Mouse (Mus musculus) testis, adult 2 months (tissue): Measurements from ENCODE around the gene Strada. TPM values are rescaled to one million over a fixed set of nuclear protein-coding genes. Genes with fewer than 3 reads are reported as not detected.
A peak's percentile ranks its signal among the peaks of the same experiment; 100 is the strongest.

Experiments
- H3K27ac ChIP-seq: fragments of 200-500 bp; 2 replicates; pipeline ENCODE4 v1.5.1; 2012; ENCODE audit warnings: low read depth, low read length; ENCODE audit not compliant: control insufficient read depth, insufficient read depth
- H3K27me3 ChIP-seq: fragments of 200-500 bp; 2 replicates; pipeline ENCODE4 v1.6.1; 2012; ENCODE audit warnings: mild to moderate bottlenecking, low read length, moderate library complexity; ENCODE audit not compliant: control insufficient read depth, insufficient read depth
- H3K36me3 ChIP-seq: fragments of 200-500 bp; 2 replicates; pipeline ENCODE4 v1.6.1; 2012; ENCODE audit warnings: mild to moderate bottlenecking, low read length; ENCODE audit not compliant: control insufficient read depth, insufficient read depth
- H3K4me1 ChIP-seq: fragments of 200-500 bp; 2 replicates; pipeline ENCODE4 v1.6.1; 2012; ENCODE audit warnings: low read length; ENCODE audit not compliant: control insufficient read depth, insufficient read depth
- H3K4me3 ChIP-seq: fragments of 200-500 bp; 2 replicates; pipeline ENCODE4 v1.5.1; 2012; ENCODE audit warnings: low read depth, mild to moderate bottlenecking, low read length, moderate library complexity, mixed read lengths; ENCODE audit not compliant: control insufficient read depth
- CTCF ChIP-seq: fragments of 200-500 bp; IDR thresholded peaks from 2 replicates; pipeline ENCODE4 v1.5.1; 2012; ENCODE audit warnings: low read depth, mild to moderate bottlenecking, inconsistent platforms, low read length, moderate library complexity; ENCODE audit not compliant: control insufficient read depth, insufficient read depth, insufficient replicate concordance
- POLR2A ChIP-seq: fragments of 200-500 bp; IDR thresholded peaks from 2 replicates; pipeline ENCODE4 v1.6.1; 2012; ENCODE audit warnings: low read depth, mild to moderate bottlenecking, inconsistent platforms, low read length, moderate library complexity; ENCODE audit not compliant: control insufficient read depth
- polyA plus RNA-seq: library from polyadenylated mRNA; depleted of rRNA; stranded (reverse); fragments of >200 nt; gene quantifications from 2 replicates; pipeline ENCODE4 v1.2.3, GENCODE M21; 2012

Gene Strada
- polyA plus RNA-seq, 1 experiment, result 157 TPM

- H3K27ac ChIP-seq, result no peak overlapping the region
- TF ChIP-seq CTCF (no peak), POLR2A (no peak)
Observed at GRCm38 (mm10) chr11:106194891-106195290, 7.1 kb downstream of the Strada start.

DNA sequence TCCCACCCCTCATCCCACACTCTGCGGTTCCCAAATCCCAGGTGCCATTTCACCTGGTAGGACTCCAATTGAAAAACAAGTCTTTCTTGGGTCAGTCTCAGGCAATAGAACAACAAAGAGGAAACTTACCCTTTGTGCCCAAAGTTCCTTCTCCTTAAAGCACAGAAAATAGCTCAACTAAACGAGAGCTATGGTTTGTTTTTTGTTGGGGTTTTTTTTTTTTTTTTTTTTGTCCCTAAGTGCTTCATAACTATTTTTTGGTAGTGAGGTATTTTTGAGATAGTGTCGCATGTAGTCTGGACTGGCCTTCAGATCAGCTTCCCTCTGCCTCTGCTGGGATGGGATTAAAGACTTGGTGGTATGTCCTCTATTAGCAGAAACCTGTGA is 7.8 kb downstream of the Strada start:
- no peak for TF ChIP-seq POLR2A
- TF ChIP-seq CTCF, result no peak
- Histone ChIP-seq H3K36me3 (peaks cover 1% of the 10 kb centered on the region; the same call in 1 of the 2 replicates), H3K27ac (peak overlapping the region; percentile 69), H3K4me1 (no peaks in the 10 kb centered on the region), H3K4me3 (peak overlapping the region; percentile 95), H3K27me3 (no peaks in the 10 kb centered on the region)

More at GRCm38 (mm10) chr11:106194891-106195290, 7.1 kb downstream of the Strada start:
- Histone ChIP-seq H3K4me1 (no peaks in the 10 kb centered on the region), H3K4me3 (peak overlapping the region; percentile 17; the same call in 1 of the 2 replicates), H3K27me3 (no peaks in the 10 kb centered on the region), H3K36me3 (peaks cover 1% of the 10 kb centered on the region; the same call in 1 of the 2 replicates)

- Histone ChIP-seq H3K27me3 (no peaks in the 10 kb centered on the region), H3K36me3 (peaks cover 1% of the 10 kb centered on the region; the same call in 1 of the 2 replicates), H3K27ac (peak overlapping the region; percentile 92), H3K4me3 (peak overlapping the region; percentile 95), H3K4me1 (no peaks in the 10 kb centered on the region)
- TF ChIP-seq POLR2A (peak; percentile 99), CTCF (no peak)
Observed at GRCm38 (mm10) chr11:106193371-106194154, 8.4 kb downstream of the Strada start.

- Histone ChIP-seq H3K4me1 (no peaks in the 10 kb centered on the region), H3K4me3 (peak overlapping the region; percentile 95), H3K27me3 (no peaks in the 10 kb centered on the region), H3K36me3 (no peaks in the 10 kb centered on the region), H3K27ac (peak overlapping the region; percentile 92)
- TF ChIP-seq POLR2A, result no peak
- no peak for TF ChIP-seq CTCF
Observed at GRCm38 (mm10) chr11:106192657-106193370, 9.2 kb downstream of the Strada start.

DNA sequence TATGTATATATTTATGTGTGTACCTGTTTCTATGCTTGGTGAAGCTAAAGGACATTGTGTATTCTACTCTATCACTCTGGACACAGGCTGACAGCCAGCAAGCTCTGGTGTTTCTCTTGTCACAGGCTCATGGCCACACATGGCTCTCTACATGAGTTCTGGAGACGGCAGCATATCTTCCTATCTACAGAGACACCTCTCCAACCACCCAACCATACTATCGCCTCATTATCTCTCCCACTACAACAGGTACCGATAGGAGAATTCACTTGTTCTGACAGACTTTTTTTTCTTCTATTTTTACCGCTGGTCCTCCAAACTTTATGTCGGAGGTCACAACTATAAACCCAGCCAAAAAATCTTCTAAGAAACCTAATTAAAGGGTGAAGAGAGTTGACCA is 9.7 kb downstream of the Strada start:
- H3K4me1 ChIP-seq, result no peaks in the 10 kb centered on the region
- peak overlapping the region; percentile 95 for H3K4me3 ChIP-seq
- no peak overlapping the region for H3K27ac ChIP-seq
- no peaks in the 10 kb centered on the region for H3K27me3 ChIP-seq
- no peaks in the 10 kb centered on the region for H3K36me3 ChIP-seq
- TF ChIP-seq CTCF (no peak), POLR2A (no peak)

GRCm38 (mm10) chr11:106191716-106192115 is 10.3 kb downstream of the Strada start:
- no peaks in the 10 kb centered on the region for H3K4me1 ChIP-seq
- H3K36me3 ChIP-seq, result no peaks in the 10 kb centered on the region
- TF ChIP-seq CTCF (no peak), POLR2A (no peak)
- H3K27ac ChIP-seq, result no peak overlapping the region
- H3K27me3 ChIP-seq, result no peaks in the 10 kb centered on the region
- H3K4me3 ChIP-seq, result peak overlapping the region; percentile 63; the same call in 1 of the 2 replicates

DNA sequence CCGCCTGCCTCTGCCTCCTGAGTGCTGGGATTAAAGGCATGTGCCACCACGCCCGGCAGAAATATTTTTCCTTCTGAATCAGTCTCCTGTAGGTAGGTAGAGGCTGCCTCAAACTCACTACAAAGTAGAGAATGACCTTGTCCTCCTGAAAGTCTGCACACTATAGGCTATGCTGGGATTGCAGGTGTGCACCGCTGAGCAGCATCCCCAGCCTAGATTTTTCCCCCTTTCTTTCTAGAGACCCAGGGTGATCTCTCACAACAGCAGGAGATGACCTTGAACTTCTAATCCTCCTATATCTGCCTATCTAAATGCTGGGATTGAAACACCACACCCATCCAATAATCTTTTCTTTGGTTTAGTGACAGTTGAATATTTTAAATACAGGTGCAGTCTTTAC is 14.6 kb downstream of the Strada start:
- Histone ChIP-seq H3K4me1 (no peaks in the 10 kb centered on the region), H3K27ac (no peak overlapping the region), H3K4me3 (no peak overlapping the region), H3K27me3 (no peaks in the 10 kb centered on the region), H3K36me3 (peaks cover 2% of the 10 kb centered on the region; the same call in 1 of the 2 replicates)
- no peak for TF ChIP-seq CTCF
- no peak for TF ChIP-seq POLR2A
